9 mouse cellular contexts compared by ENCODE assay signal in the genomic region with DNA sequence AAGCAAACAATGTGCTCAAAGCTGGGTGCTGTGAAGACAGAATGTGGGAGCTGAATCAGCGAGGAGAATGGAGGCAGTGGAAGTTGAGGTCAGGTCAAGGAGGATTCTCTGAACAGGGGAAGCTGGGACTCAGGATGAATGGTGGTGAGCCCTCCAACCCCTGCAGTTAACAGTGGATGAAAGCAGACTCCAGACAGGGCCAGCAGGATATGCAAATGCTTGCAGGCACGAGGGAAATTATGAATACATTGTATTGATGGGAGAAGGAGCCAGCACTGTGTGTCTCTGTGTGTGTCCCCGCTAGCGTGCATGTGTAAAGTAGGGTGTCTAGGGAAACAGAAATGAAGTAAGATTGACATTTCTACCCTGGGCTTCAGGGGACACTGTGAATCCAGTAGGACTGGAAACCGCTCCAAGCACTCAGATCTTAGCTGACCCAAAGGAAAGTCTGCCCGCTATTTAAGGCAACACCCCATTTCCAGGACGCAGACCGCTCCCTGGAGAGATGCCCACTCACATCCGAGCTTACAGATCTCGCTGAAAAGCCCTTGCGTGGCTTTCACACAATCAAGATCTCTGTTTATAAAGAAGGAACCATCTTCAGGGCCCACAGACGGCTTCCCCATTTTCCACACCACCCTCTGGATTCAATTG.
DNase-seq lines count a peak whose midpoint lies in the region; ATAC-seq and TF ChIP-seq lines count a peak whose summit lies in the region.
"Had no signal": no experiment of that assay in that cellular context is flagged by ENCODE, and none has a peak within 500 bp of the region (broad histone marks: within the 10 kb centered on the region; RNA-seq: fewer than 3 reads in every experiment).

No protein-coding gene starts in this region.

- TF ChIP-seq POLR2A in limb, embryonic 14.5 days (IDR thresholded peaks at IDR 0.05; ENCODE audit: borderline replicate concordance, extremely low read depth, insufficient read depth, insufficient read length): no peak

- H3K4me3 ChIP-seq in heart, embryonic 12.5 days: no peak overlapping the region
- no peak overlapping the region for H3K4me3 ChIP-seq in limb, embryonic 14.5 days (replicated peaks; ENCODE audit: low read length)
- H3K4me3 ChIP-seq: liver, embryonic 13.5 days had no signal

- H3K27me3 ChIP-seq in heart, embryonic 12.5 days (replicated peaks): no peaks in the 10 kb centered on the region
- H3K27me3 ChIP-seq in limb, embryonic 14.5 days (ENCODE audit: control insufficient read depth, insufficient read depth, low read length): no peaks in the 10 kb centered on the region
- H3K27me3 ChIP-seq: liver, embryonic 13.5 days had no signal

- 70% methylated on average over 12 of the region's 12 CpGs for WGBS in heart, embryonic 12.5 days
- WGBS in limb, embryonic 14.5 days: 68% methylated on average over 12 of the region's 12 CpGs

- no peak for ATAC-seq in heart, embryonic 12.5 days (ENCODE audit: insufficient number of reproducible peaks, low FRiP score)
- ATAC-seq in limb, embryonic 14.5 days (ENCODE audit: low FRiP score, low read depth): no peak
- ATAC-seq in frontal cortex, adult (ENCODE audit: low TSS enrichment): no peak

- H3K9me3 ChIP-seq in heart, embryonic 12.5 days (replicated peaks): no peaks in the 10 kb centered on the region
- no peaks in the 10 kb centered on the region for H3K9me3 ChIP-seq in limb, embryonic 14.5 days (ENCODE audit: control insufficient read depth, low read length)
- H3K9me3 ChIP-seq: liver, embryonic 13.5 days had no signal

- no peak overlapping the region for H3K4me2 ChIP-seq in heart, embryonic 12.5 days
- no peak overlapping the region for H3K4me2 ChIP-seq in limb, embryonic 14.5 days (replicated peaks; ENCODE audit: low read depth, low read length, severe bottlenecking)
- H3K4me2 ChIP-seq: liver, embryonic 13.5 days had no signal

- 0 out of 2 replicates have a peak overlapping the region, but pooled peaks have one; percentile 17 for H3K9ac ChIP-seq in heart, embryonic 12.5 days
- H3K9ac ChIP-seq in limb, embryonic 14.5 days (ENCODE audit: low read depth, low read length, severe bottlenecking): no peak overlapping the region
- H3K9ac ChIP-seq: liver, embryonic 13.5 days had no signal

- H3K36me3 ChIP-seq in heart, embryonic 12.5 days: no peaks in the 10 kb centered on the region
- H3K36me3 ChIP-seq in limb, embryonic 14.5 days (ENCODE audit: control insufficient read depth, insufficient read depth, low read length): no peaks in the 10 kb centered on the region
- H3K36me3 ChIP-seq: liver, embryonic 13.5 days had no signal

- H3K27ac ChIP-seq in heart, embryonic 12.5 days (ENCODE audit: poor library complexity, severe bottlenecking): no peak overlapping the region
- H3K27ac ChIP-seq in limb, embryonic 14.5 days (replicated peaks; ENCODE audit: low read depth, low read length): peak overlapping the region; percentile 29; the same call in 1 of the 2 replicates
- H3K27ac ChIP-seq: liver, embryonic 13.5 days had no signal

- peak; percentile 30 for DNase-seq in embryo, embryonic 10 days (ENCODE audit: low spot score)
- no peak for DNase-seq in embryo, embryonic 9.5 days (ENCODE audit: extremely low spot score)
- DNase-seq in Muller cell, postnatal 12 days (ENCODE audit: inconsistent ontology term): peak; percentile 43
- DNase-seq in limb, embryonic 14.5 days (ENCODE audit: low spot score): no peak
- no peak for DNase-seq in thymus, postnatal 0 days (ENCODE audit: low spot score)
- DNase-seq in ovary, adult 18-20 months (ENCODE audit: low spot score): no peak
- DNase-seq: liver, embryonic 13.5 days had no signal

- H3K4me1 ChIP-seq in heart, embryonic 12.5 days (replicated peaks): peaks cover 32% of the 10 kb centered on the region
- peaks cover 27% of the 10 kb centered on the region for H3K4me1 ChIP-seq in limb, embryonic 14.5 days (ENCODE audit: control insufficient read depth, insufficient read depth, low read length)
- H3K4me1 ChIP-seq: liver, embryonic 13.5 days had no signal

Comparison
In these comparisons a context has a peak if more than half of its experiments do, and no peak if none do; other contexts are left out.
1. DNase-seq: peak in embryo, embryonic 10 days (single experiment) and Muller cell, postnatal 12 days (single experiment); none in embryo, embryonic 9.5 days (single experiment), limb, embryonic 14.5 days (single experiment), thymus, postnatal 0 days (single experiment) and ovary, adult 18-20 months (single experiment).